Mouse (Mus musculus) ES-E14 (cell line): Measurements from ENCODE around the gene Arl16. TPM values are rescaled to one million over a fixed set of nuclear protein-coding genes. Genes with fewer than 3 reads are reported as not detected.

Experiments
- DNase-seq: peaks from one replicate; pipeline ENCODE4 v3.0.0-alpha.2; 2013; ENCODE audit warnings: low read depth, low spot score
- H3K27ac ChIP-seq: 2 replicates; pipeline ENCODE4 v1.5.1; 2012; ENCODE audit warnings: low read depth, mild to moderate bottlenecking, low read length, moderate library complexity, mixed read lengths; ENCODE audit not compliant: poor library complexity, insufficient read depth, severe bottlenecking
- H3K36me3 ChIP-seq: 2 replicates; pipeline ENCODE4 v1.6.1; 2012; ENCODE audit warnings: mild to moderate bottlenecking, low read length, moderate library complexity, mixed read lengths; ENCODE audit not compliant: control insufficient read depth, poor library complexity, insufficient read depth, severe bottlenecking
- H3K4me1 ChIP-seq, 2 experiments: fragments of 150-350 bp in 1 of 2; sonication (generic) in 1 of 2; 2 replicates each; pipeline ENCODE4 v1.6.1; 2012; ENCODE audit warnings: low read length in 2 of 2, mild to moderate bottlenecking in 1 of 2, mixed read lengths in 1 of 2; ENCODE audit not compliant: control insufficient read depth in 2 of 2, insufficient read depth in 2 of 2, poor library complexity in 1 of 2
- H3K4me3 ChIP-seq, 2 experiments: fragments of 150-350 bp in 1 of 2; sonication (generic) in 1 of 2; 2 replicates each; pipeline ENCODE4 v1.5.1; 2012; ENCODE audit warnings: low read length in 2 of 2, low read depth in 1 of 2, mild to moderate bottlenecking in 1 of 2, mixed read lengths in 1 of 2; ENCODE audit not compliant: insufficient read depth in 1 of 2, poor library complexity in 1 of 2, severe bottlenecking in 1 of 2
- H3K9ac ChIP-seq: 2 replicates; pipeline ENCODE4 v1.6.1; 2012; ENCODE audit warnings: low read depth, mild to moderate bottlenecking, low read length, mixed read lengths; ENCODE audit not compliant: poor library complexity, insufficient read depth, severe bottlenecking
- H3K9me3 ChIP-seq: fragments of 150-350 bp; sonication (generic); 2 replicates; pipeline ENCODE4 v1.6.1; 2012; ENCODE audit warnings: low read depth, mild to moderate bottlenecking, low read length; ENCODE audit not compliant: control insufficient read depth, insufficient read depth
- CHD2 ChIP-seq: IDR thresholded peaks from 2 replicates; pipeline ENCODE4 v1.6.1; 2014; ENCODE audit warnings: mild to moderate bottlenecking, low read depth, low read length, inconsistent platforms
- HCFC1 ChIP-seq: IDR thresholded peaks from 2 replicates; pipeline ENCODE4 v1.6.1; 2012; ENCODE audit warnings: low read length, inconsistent platforms, borderline replicate concordance; ENCODE audit not compliant: insufficient read depth
- MAFK ChIP-seq: IDR thresholded peaks from 2 replicates; pipeline ENCODE4 v1.6.1; 2014; ENCODE audit warnings: mild to moderate bottlenecking, low read depth, low read length, inconsistent platforms; ENCODE audit not compliant: insufficient read depth
- ZC3H11A ChIP-seq: IDR thresholded peaks from 2 replicates; pipeline ENCODE4 v1.6.1; 2012; ENCODE audit warnings: low read depth, mild to moderate bottlenecking, inconsistent platforms, low read length, borderline replicate concordance
- ZNF384 ChIP-seq: IDR thresholded peaks from 2 replicates; pipeline ENCODE4 v1.6.1; 2012; ENCODE audit warnings: low read depth, low read length, inconsistent platforms
- in situ Hi-C, 2 experiments: fragments of 600-800 bp; cut with MboI; formaldehyde crosslinking; loops; one replicate each; pipeline ENCODE4 v1.15.1; 2025; ENCODE audit warnings: low sequenced_read_pairs in 2 of 2, inconsistent platforms in 1 of 2; ENCODE audit not compliant: unreplicated experiment in 2 of 2
- total RNA-seq: library from RNA; depleted of rRNA; stranded (reverse); fragments of 300-350 nt; gene quantifications from 2 replicates; pipeline ENCODE4 v1.2.3, GENCODE M21; 2012

Arl16 gene
- total RNA-seq, 1 experiment = 21.2 TPM

- TF ChIP-seq ZC3H11A = no peak
- TF ChIP-seq MAFK = no peak
- no peak for TF ChIP-seq CHD2
- no peak for TF ChIP-seq ZNF384
- TF ChIP-seq HCFC1 = no peak
- H3K27ac ChIP-seq = no peak overlapping the region
- H3K4me3 ChIP-seq = no peak overlapping the region
- peaks cover 0 to 2% of the 10 kb centered on the region in 2 experiments; a peak in 1 of 4 replicates for H3K4me1 ChIP-seq
- no peak overlapping the region for H3K9ac ChIP-seq
- no peak for DNase-seq
- in situ Hi-C loops = no loop called here
- H3K36me3 ChIP-seq = peaks cover 29% of the 10 kb centered on the region
- H3K9me3 ChIP-seq = no peaks in the 10 kb centered on the region
These were observed 32.5 kb upstream of the Arl16 start for GRCm38 (mm10) chr11:120499894-120500293.

GRCm38 (mm10) chr11:120498891-120499290 lies 31.5 kb upstream of the Arl16 start:
- no peak for DNase-seq
- Histone ChIP-seq H3K9ac (no peak overlapping the region), H3K4me3 (no peak overlapping the region), H3K9me3 (no peaks in the 10 kb centered on the region), H3K4me1 (peaks cover 0 to 2% of the 10 kb centered on the region in 2 experiments; a peak in 1 of 4 replicates), H3K36me3 (peaks cover 32% of the 10 kb centered on the region), H3K27ac (no peak overlapping the region)
- no peak for TF ChIP-seq HCFC1
- no peak for TF ChIP-seq MAFK
- no peak for TF ChIP-seq CHD2
- TF ChIP-seq ZNF384 = no peak
- TF ChIP-seq ZC3H11A = no peak
- in situ Hi-C loops = no loop called here

GRCm38 (mm10) chr11:120498226-120498625 lies 30.8 kb upstream of the Arl16 start:
- TF ChIP-seq ZNF384 (no peak), MAFK (no peak), ZC3H11A (no peak), CHD2 (no peak), HCFC1 (no peak)
- Histone ChIP-seq H3K27ac (no peak overlapping the region; the same call in 1 of the 2 replicates), H3K36me3 (peaks cover 32% of the 10 kb centered on the region), H3K9me3 (no peaks in the 10 kb centered on the region), H3K4me3 (no peak overlapping the region), H3K4me1 (peaks cover 0 to 2% of the 10 kb centered on the region in 2 experiments; a peak in 1 of 4 replicates), H3K9ac (no peak overlapping the region; the same call in 1 of the 2 replicates)
- in situ Hi-C loops = no loop called here
- no peak for DNase-seq

- no peaks in the 10 kb centered on the region for H3K9me3 ChIP-seq
- peaks cover 32% of the 10 kb centered on the region for H3K36me3 ChIP-seq
These were observed 30.0 kb upstream of the Arl16 start for GRCm38 (mm10) chr11:120497436-120497835.

GRCm38 (mm10) chr11:120493911-120494310 lies 26.5 kb upstream of the Arl16 start:
- peaks cover 37% of the 10 kb centered on the region for H3K36me3 ChIP-seq
- H3K4me3 ChIP-seq = no peak overlapping the region
- peaks cover 3 to 10% of the 10 kb centered on the region in 2 experiments; a peak in 1 of 4 replicates for H3K4me1 ChIP-seq

More at GRCm38 (mm10) chr11:120497436-120497835, 30.0 kb upstream of the Arl16 start:
- in situ Hi-C loops = no loop called here
- H3K4me3 ChIP-seq = no peak overlapping the region
- TF ChIP-seq MAFK = no peak
- no peak for TF ChIP-seq CHD2
- peaks cover 2% of the 10 kb centered on the region in 2 experiments; a peak in 1 of 4 replicates for H3K4me1 ChIP-seq
- DNase-seq = no peak
- no peak overlapping the region for H3K27ac ChIP-seq
- H3K9ac ChIP-seq = no peak overlapping the region

More at GRCm38 (mm10) chr11:120493911-120494310, 26.5 kb upstream of the Arl16 start:
- H3K27ac ChIP-seq = no peak overlapping the region
- no peak overlapping the region for H3K9ac ChIP-seq
- in situ Hi-C loops = no loop called here
- TF ChIP-seq ZC3H11A (no peak), ZNF384 (no peak), CHD2 (no peak), MAFK (no peak), HCFC1 (no peak)
- no peak for DNase-seq
- no peaks in the 10 kb centered on the region for H3K9me3 ChIP-seq
